Mouse (Mus musculus): ENCODE measurements around the gene Tmf1.
A peak's percentile ranks its signal among the peaks of the same experiment; 100 is the strongest.

The Tmf1 gene

GRCm38 (mm10) chr6:97178491-97179366, at the start of gene Tmf1:
Tmf1 (minus strand) TSS chr6:97179122.
- ATAC-seq (ENCODE audit: low TSS enrichment) = peak; percentile 99

- no peak for ATAC-seq (ENCODE audit: low TSS enrichment)
Observed at GRCm38 (mm10) chr6:97227067-97227847, 48.3 kb upstream of the Tmf1 start.

- ATAC-seq (ENCODE audit: low TSS enrichment) = no peak
Observed at GRCm38 (mm10) chr6:97226083-97226491, 47.2 kb upstream of the Tmf1 start.

- no peak for ATAC-seq (ENCODE audit: low TSS enrichment)
Observed at GRCm38 (mm10) chr6:97224505-97224904, 45.6 kb upstream of the Tmf1 start.

- no peak for ATAC-seq (ENCODE audit: low TSS enrichment)
Observed at GRCm38 (mm10) chr6:97223566-97223965, 44.6 kb upstream of the Tmf1 start.

GRCm38 (mm10) chr6:97222931-97223467, 44.1 kb upstream of the Tmf1 start:
- ATAC-seq (ENCODE audit: low TSS enrichment) = 0 out of 2 replicates have a peak, but pooled peaks have one; percentile 14

GRCm38 (mm10) chr6:97222321-97222720, 43.4 kb upstream of the Tmf1 start:
- no peak for ATAC-seq (ENCODE audit: low TSS enrichment)

GRCm38 (mm10) chr6:97221205-97222025, 42.5 kb upstream of the Tmf1 start:
- ATAC-seq (ENCODE audit: low TSS enrichment) = peak; percentile 94

GRCm38 (mm10) chr6:97220672-97221071, 41.8 kb upstream of the Tmf1 start:
- no peak for ATAC-seq (ENCODE audit: low TSS enrichment)

GRCm38 (mm10) chr6:97216154-97216821, 37.4 kb upstream of the Tmf1 start:
- ATAC-seq (ENCODE audit: low TSS enrichment) = peak; percentile 69

- peak; percentile 39 for ATAC-seq (ENCODE audit: low TSS enrichment)
Observed at GRCm38 (mm10) chr6:97211981-97212380, 33.1 kb upstream of the Tmf1 start.

- ATAC-seq (ENCODE audit: low TSS enrichment) = peak; percentile 47; the same call in 1 of the 2 replicates
Observed at GRCm38 (mm10) chr6:97210962-97211601, 32.2 kb upstream of the Tmf1 start.

GRCm38 (mm10) chr6:97210191-97210961, 31.5 kb upstream of the Tmf1 start, which contains the start of gene Arl6ip5:
Arl6ip5 (plus strand) TSS chr6:97210689.
- peak; percentile 79 for ATAC-seq (ENCODE audit: low TSS enrichment)

GRCm38 (mm10) chr6:97209751-97210150, 30.8 kb upstream of the Tmf1 start:
- no peak for ATAC-seq (ENCODE audit: low TSS enrichment)

- no peak for ATAC-seq (ENCODE audit: low TSS enrichment)
Observed at GRCm38 (mm10) chr6:97209201-97209600, 30.3 kb upstream of the Tmf1 start.

GRCm38 (mm10) chr6:97208406-97208805, 29.5 kb upstream of the Tmf1 start:
- no peak for ATAC-seq (ENCODE audit: low TSS enrichment)

- ATAC-seq (ENCODE audit: low TSS enrichment) = no peak
Observed at GRCm38 (mm10) chr6:97207085-97207484, 28.2 kb upstream of the Tmf1 start.

GRCm38 (mm10) chr6:97205439-97205885, 26.5 kb upstream of the Tmf1 start, which contains the start of gene Uba3:
Uba3 (minus strand) TSS chr6:97205647.
- peak; percentile 97 for ATAC-seq (ENCODE audit: low TSS enrichment)

- ATAC-seq (ENCODE audit: low TSS enrichment) = 0 out of 2 replicates have a peak, but pooled peaks have one; percentile 0
Observed at GRCm38 (mm10) chr6:97204952-97205351, 26.0 kb upstream of the Tmf1 start.
